Mouse (Mus musculus) CH12.LX (cell line): Measurements from ENCODE around the gene Zfp110. TPM values are rescaled to one million over a fixed set of nuclear protein-coding genes. Genes with fewer than 3 reads are reported as not detected.

Experiments
- DNase-seq: peaks from one replicate; pipeline ENCODE4 v3.0.0-alpha.2; 2013; ENCODE audit errors: extremely low read depth
- H3K27ac ChIP-seq: 2 replicates; pipeline ENCODE4 v1.5.1; 2012; ENCODE audit warnings: low read depth, mild to moderate bottlenecking, control low read depth, moderate library complexity; ENCODE audit not compliant: insufficient read depth
- H3K27me3 ChIP-seq: replicated peaks from 2 replicates; pipeline ENCODE3; 2012; ENCODE audit warnings: inconsistent platforms
- H3K36me3 ChIP-seq, 2 experiments: replicated peaks in 1 of 2; 2 replicates each; pipeline versions ENCODE3 to v1.6.1; 2012; ENCODE audit warnings: inconsistent platforms in 1 of 2, low read length in 1 of 2, mild to moderate bottlenecking in 1 of 2, mixed read lengths in 1 of 2, moderate library complexity in 1 of 2; ENCODE audit not compliant: control insufficient read depth in 1 of 2, insufficient read depth in 1 of 2
- H3K4me1 ChIP-seq, 2 experiments: 2 replicates each; pipeline ENCODE4 v1.6.1; 2012; ENCODE audit warnings: inconsistent platforms in 1 of 2, moderate library complexity in 1 of 2; ENCODE audit not compliant: insufficient read depth in 2 of 2, control insufficient read depth in 1 of 2
- H3K4me2 ChIP-seq: 2 replicates; pipeline ENCODE4 v1.6.1; 2012; ENCODE audit warnings: low read depth, mild to moderate bottlenecking, control low read depth; ENCODE audit not compliant: poor library complexity, insufficient read depth, severe bottlenecking
- H3K4me3 ChIP-seq, 3 experiments: fragments of 150-350 bp in 1 of 3; sonication (generic) in 1 of 3; replicated peaks in 1 of 3; 2 replicates each; pipeline versions ENCODE3 to v1.5.1; 2011 to 2012; ENCODE audit warnings: low read depth in 2 of 3, low read length in 2 of 3, mild to moderate bottlenecking in 2 of 3, moderate library complexity in 2 of 3, control low read depth in 1 of 3, improper control_type of control experiment in 1 of 3, inconsistent platforms in 1 of 3, mixed read lengths in 1 of 3; ENCODE audit not compliant: poor library complexity in 1 of 3
- H3K79me2 ChIP-seq: replicated peaks from 2 replicates; pipeline ENCODE4 v1.6.1; 2012; ENCODE audit warnings: mild to moderate bottlenecking, moderate library complexity; ENCODE audit not compliant: control insufficient read depth, poor library complexity, insufficient read depth, severe bottlenecking; ENCODE audit errors: extremely low read depth
- H3K9ac ChIP-seq: 2 replicates; pipeline ENCODE4 v1.6.1; 2012; ENCODE audit warnings: low read depth, mild to moderate bottlenecking, control low read depth, moderate library complexity; ENCODE audit not compliant: insufficient read depth
- H3K9me3 ChIP-seq: replicated peaks from 2 replicates; pipeline ENCODE3; 2012; ENCODE audit warnings: low read length, inconsistent platforms, mixed read lengths
- CHD2 ChIP-seq: IDR thresholded peaks from 2 replicates; pipeline ENCODE4 v1.6.1; 2011; ENCODE audit warnings: low read length, improper control_type of control experiment
- CTCF ChIP-seq, 2 experiments: IDR thresholded peaks in 1 of 2; conservative IDR thresholded peaks in 1 of 2; 2 replicates each; pipeline ENCODE4 v1.5.1; 2011 to 2012; ENCODE audit warnings: low read depth in 2 of 2, low read length in 2 of 2, improper control_type of control experiment in 1 of 2, inconsistent platforms in 1 of 2, mild to moderate bottlenecking in 1 of 2, moderate library complexity in 1 of 2
- E2F4 ChIP-seq: IDR thresholded peaks from 2 replicates; pipeline ENCODE4 v1.6.1; 2011; ENCODE audit warnings: low read depth, low read length, improper control_type of control experiment; ENCODE audit not compliant: insufficient replicate concordance
- ELF1 ChIP-seq: IDR thresholded peaks from 2 replicates; pipeline ENCODE4 v1.6.1; 2014; ENCODE audit warnings: low read depth, mild to moderate bottlenecking, inconsistent platforms, low read length, improper control_type of control experiment
- EP300 ChIP-seq: IDR thresholded peaks from 2 replicates; pipeline ENCODE4 v1.6.1; 2011; ENCODE audit warnings: low read length, improper control_type of control experiment
- ETS1 ChIP-seq: conservative IDR thresholded peaks from 2 replicates; pipeline ENCODE4 v1.6.1; 2012; ENCODE audit warnings: low read depth, mild to moderate bottlenecking, inconsistent platforms, low read length, improper control_type of control experiment, moderate library complexity
- GABPA ChIP-seq: IDR thresholded peaks from 2 replicates; pipeline ENCODE4 v1.6.1; 2012; ENCODE audit warnings: low read depth, low read length, improper control_type of control experiment, inconsistent platforms; ENCODE audit not compliant: insufficient replicate concordance
- HCFC1 ChIP-seq: IDR thresholded peaks from 2 replicates; pipeline ENCODE4 v1.6.1; 2012; ENCODE audit warnings: low read depth, mild to moderate bottlenecking, inconsistent platforms, low read length, improper control_type of control experiment
- IRF4 ChIP-seq: IDR thresholded peaks from 2 replicates; pipeline ENCODE4 v1.6.1; 2014; ENCODE audit warnings: low read depth, mild to moderate bottlenecking, inconsistent platforms, low read length, improper control_type of control experiment
- JUND ChIP-seq: conservative IDR thresholded peaks from 2 replicates; pipeline ENCODE4 v1.6.1; 2011; ENCODE audit warnings: low read depth, low read length, improper control_type of control experiment
- KAT2A ChIP-seq: IDR thresholded peaks from 2 replicates; pipeline ENCODE4 v1.6.1; 2012; ENCODE audit warnings: low read length, improper control_type of control experiment, inconsistent platforms; ENCODE audit not compliant: insufficient replicate concordance
- MAX ChIP-seq: IDR thresholded peaks from 2 replicates; pipeline ENCODE4 v1.6.1; 2011; ENCODE audit warnings: low read length, improper control_type of control experiment
- MAZ ChIP-seq: IDR thresholded peaks from 2 replicates; pipeline ENCODE4 v1.6.1; 2012; ENCODE audit warnings: low read depth, mild to moderate bottlenecking, inconsistent platforms, low read length, improper control_type of control experiment, moderate library complexity
- MEF2A ChIP-seq: IDR thresholded peaks from 2 replicates; pipeline ENCODE4 v1.6.1; 2014; ENCODE audit warnings: low read depth, mild to moderate bottlenecking, inconsistent platforms, low read length, improper control_type of control experiment, borderline replicate concordance
- MXI1 ChIP-seq: IDR thresholded peaks from 2 replicates; pipeline ENCODE4 v1.6.1; 2011; ENCODE audit warnings: mild to moderate bottlenecking, low read depth, low read length, improper control_type of control experiment
- MYC ChIP-seq: IDR thresholded peaks from 2 replicates; pipeline ENCODE4 v1.6.1; 2011; ENCODE audit warnings: low read depth, mild to moderate bottlenecking, improper control_type of control experiment, low read length
- NRF1 ChIP-seq: IDR thresholded peaks from 2 replicates; pipeline ENCODE4 v1.6.1; 2014; ENCODE audit warnings: low read depth, mild to moderate bottlenecking, inconsistent platforms, low read length, improper control_type of control experiment, moderate library complexity
- PAX5 ChIP-seq: IDR thresholded peaks from 2 replicates; pipeline ENCODE4 v1.6.1; 2012; ENCODE audit warnings: low read length, inconsistent platforms, mixed read lengths
- POLR2A ChIP-seq: IDR thresholded peaks from 2 replicates; pipeline ENCODE4 v1.6.1; 2011; ENCODE audit warnings: low read depth, mild to moderate bottlenecking, improper control_type of control experiment, low read length
- SIN3A ChIP-seq: IDR thresholded peaks from 2 replicates; pipeline ENCODE4 v1.6.1; 2012; ENCODE audit warnings: low read length, improper control_type of control experiment, inconsistent platforms
- TCF12 ChIP-seq: IDR thresholded peaks from 2 replicates; pipeline ENCODE4 v1.6.1; 2014; ENCODE audit warnings: low read depth, mild to moderate bottlenecking, inconsistent platforms, low read length, improper control_type of control experiment
- ZC3H11A ChIP-seq: IDR thresholded peaks from 2 replicates; pipeline ENCODE4 v1.6.1; 2012; ENCODE audit warnings: low read depth, mild to moderate bottlenecking, inconsistent platforms, low read length, improper control_type of control experiment
- dilution Hi-C: fragments of 300-500 bp; cut with MboI; formaldehyde crosslinking; loops from 2 replicates; pipeline ENCODE4 v1.14.3; 2020; ENCODE audit warnings: low sequenced_read_pairs; ENCODE audit not compliant: extremely low pct_unique_long_range_greater_than_20kb, extremely low pct_ligation_motif_present
- in situ Hi-C: fragments of 300-500 bp; cut with MboI; formaldehyde crosslinking; loops from 3 replicates; pipeline ENCODE4 v1.14.3; 2019; ENCODE audit warnings: low sequenced_read_pairs, low pct_ligation_motif_present, low pct_unique_long_range_greater_than_20kb, mixed read lengths
- polyA plus RNA-seq: library from polyadenylated mRNA; unstranded; fragments of >175 nt; gene quantifications from 2 replicates; pipeline ENCODE4 v1.2.1, GENCODE M21; 2012; ENCODE audit warnings: low read depth; ENCODE audit not compliant: insufficient read length
- total RNA-seq, 2 experiments: library from RNA; depleted of rRNA; stranded (reverse); fragments of 300-350 nt in 1 of 2; fragments of >200 nt in 1 of 2; gene quantifications; 2 replicates each; pipeline ENCODE4 v1.2.3; 2012 to 2014

Zfp110 gene
- total and polyA plus RNA-seq, 3 experiments: 14.8 to 29.3 (median 26.6) TPM

- dilution Hi-C loops: no loop called here
- peak; percentile 83 for TF ChIP-seq NRF1
- peak; percentile 59 for TF ChIP-seq MYC
- peak; percentile 80 for TF ChIP-seq MXI1
- TF ChIP-seq TCF12: peak; percentile 66
- peak; percentile 70; the same call in 1 of the 2 replicates for TF ChIP-seq POLR2A
- no peak for TF ChIP-seq EP300
- peak; percentile 77 for TF ChIP-seq ELF1
- no peak for TF ChIP-seq ZC3H11A
- TF ChIP-seq SIN3A: peak; percentile 75
- TF ChIP-seq MAX: peak; percentile 67
- TF ChIP-seq E2F4: no peak
- TF ChIP-seq PAX5: no peak
- peak; percentile 87 for TF ChIP-seq CHD2
- TF ChIP-seq HCFC1: peak; percentile 100
- TF ChIP-seq ETS1: no peak
- peak; percentile 94; the same call in 1 of the 2 replicates for TF ChIP-seq GABPA
- no peak for TF ChIP-seq IRF4
- TF ChIP-seq MEF2A: peak; percentile 42; the same call in 1 of the 2 replicates
- TF ChIP-seq KAT2A: peak; percentile 100
- TF ChIP-seq CTCF (conservative IDR thresholded peaks at IDR 0.05 in 1 of 2, IDR thresholded peaks at IDR 0.05 in 1 of 2; ENCODE audit: low read depth in 2 of 2, low read length in 2 of 2): no peak
- TF ChIP-seq JUND: no peak
- no peak for TF ChIP-seq MAZ
- no peaks in the 10 kb centered on the region for H3K9me3 ChIP-seq
- peaks cover 3 to 19% of the 10 kb centered on the region in 2 experiments for H3K36me3 ChIP-seq
- H3K79me2 ChIP-seq: peaks cover 11% of the 10 kb centered on the region
- peak within 1 kb of the TSS; percentile 16 for H3K9ac ChIP-seq
- H3K4me1 ChIP-seq: peaks cover 5 to 17% of the 10 kb centered on the region in 2 experiments; a peak in 3 of 4 replicates
- peak within 1 kb of the TSS; percentile 30 for H3K4me2 ChIP-seq
- H3K27ac ChIP-seq: no peak within 1 kb of the TSS
- H3K4me3 ChIP-seq: peak within 1 kb of the TSS; percentile 59 to 84 (median 70)
- in situ Hi-C loops: no loop called here
- no peaks in the 10 kb centered on the region for H3K27me3 ChIP-seq
- peak; percentile 96 for DNase-seq
Observed at GRCm38 (mm10) chr7:12897655-12898410, 63.3 kb downstream of the Zfp110 start, which contains the start of gene Zscan22. TSS of gene Zscan22 (plus strand) at chr7:12897815.

Other genes starting within 250 kb of the Zfp110 start
- gene Vmn2r53, start 226.0 kb upstream of the Zfp110 start, total RNA-seq (2012; rRNA removed): not detected in 2 replicates
- not detected in 2 replicates for gene Vmn2r53, start 226.0 kb upstream of the Zfp110 start, total RNA-seq (2014; rRNA removed)
- gene Vmn2r53, start 226.0 kb upstream of the Zfp110 start, polyA plus RNA-seq: 0.01 TPM in 2 replicates
- gene Vmn2r54, start 194.4 kb upstream of the Zfp110 start, total RNA-seq (2012; rRNA removed): not detected in 2 replicates
- gene Vmn2r54, start 194.4 kb upstream of the Zfp110 start, total RNA-seq (2014; rRNA removed): not detected in 2 replicates
- gene Vmn2r54, start 194.4 kb upstream of the Zfp110 start, polyA plus RNA-seq: not detected in 2 replicates
- not detected in 2 replicates for gene Vmn2r55, start 149.8 kb upstream of the Zfp110 start, total RNA-seq (2012; rRNA removed)
- gene Vmn2r55, start 149.8 kb upstream of the Zfp110 start, total RNA-seq (2014; rRNA removed): not detected in 2 replicates
- not detected in 2 replicates for gene Vmn2r55, start 149.8 kb upstream of the Zfp110 start, polyA plus RNA-seq
- not detected in 2 replicates for gene Vmn2r56, start 99.8 kb upstream of the Zfp110 start, total RNA-seq (2012; rRNA removed)
- gene Vmn2r56, start 99.8 kb upstream of the Zfp110 start, total RNA-seq (2014; rRNA removed): not detected in 2 replicates
- not detected in 2 replicates for gene Vmn2r56, start 99.8 kb upstream of the Zfp110 start, polyA plus RNA-seq
- gene Zscan18, start 31.1 kb upstream of the Zfp110 start, total RNA-seq (2012; rRNA removed): 1.6 and 1.8 TPM in 2 replicates
- 0.56 and 1.4 TPM in 2 replicates for gene Zscan18, start 31.1 kb upstream of the Zfp110 start, total RNA-seq (2014; rRNA removed)
- 1.3 and 1.6 TPM in 2 replicates for gene Zscan18, start 31.1 kb upstream of the Zfp110 start, polyA plus RNA-seq
- gene Zfp329, start 15.9 kb upstream of the Zfp110 start, total RNA-seq (2012; rRNA removed): 4.4 and 4.5 TPM in 2 replicates
- gene Zfp329, start 15.9 kb upstream of the Zfp110 start, total RNA-seq (2014; rRNA removed): 3.9 and 7.2 TPM in 2 replicates
- 4.3 and 4.5 TPM in 2 replicates for gene Zfp329, start 15.9 kb upstream of the Zfp110 start, polyA plus RNA-seq
- gene Zfp128, start 46.4 kb downstream of the Zfp110 start, total RNA-seq (2012; rRNA removed): 1.2 and 1.4 TPM in 2 replicates
- 0.96 and 1.2 TPM in 2 replicates for gene Zfp128, start 46.4 kb downstream of the Zfp110 start, total RNA-seq (2014; rRNA removed)
- gene Zfp128, start 46.4 kb downstream of the Zfp110 start, polyA plus RNA-seq: 0.61 and 0.78 TPM in 2 replicates
- gene Zscan22, start 63.1 kb downstream of the Zfp110 start, total RNA-seq (2012; rRNA removed): 3.2 and 4.2 TPM in 2 replicates
- gene Zscan22, start 63.1 kb downstream of the Zfp110 start, total RNA-seq (2014; rRNA removed): 2.8 and 3.3 TPM in 2 replicates
- gene Zscan22, start 63.1 kb downstream of the Zfp110 start, polyA plus RNA-seq: 7.6 and 8.9 TPM in 2 replicates
- 3,671 and 4,026 TPM in 2 replicates for gene Rps5, start 87.5 kb downstream of the Zfp110 start, total RNA-seq (2012; rRNA removed)
- 3,631 and 4,293 TPM in 2 replicates for gene Rps5, start 87.5 kb downstream of the Zfp110 start, total RNA-seq (2014; rRNA removed)
- gene Rps5, start 87.5 kb downstream of the Zfp110 start, polyA plus RNA-seq: 2,088 and 2,166 TPM in 2 replicates
- 1.1 and 1.3 TPM in 2 replicates for gene Rnf225, start 92.7 kb downstream of the Zfp110 start, total RNA-seq (2012; rRNA removed)
- gene Rnf225, start 92.7 kb downstream of the Zfp110 start, total RNA-seq (2014; rRNA removed): 0.89 and 0.90 TPM in 2 replicates
- gene Rnf225, start 92.7 kb downstream of the Zfp110 start, polyA plus RNA-seq: 3.4 and 4.0 TPM in 2 replicates
- 6.4 and 8.7 TPM in 2 replicates for gene Zfp324, start 131.1 kb downstream of the Zfp110 start, total RNA-seq (2012; rRNA removed)
- gene Zfp324, start 131.1 kb downstream of the Zfp110 start, total RNA-seq (2014; rRNA removed): 6.3 and 7.3 TPM in 2 replicates
- 3.8 and 4.2 TPM in 2 replicates for gene Zfp324, start 131.1 kb downstream of the Zfp110 start, polyA plus RNA-seq
- gene Zfp446, start 143.1 kb downstream of the Zfp110 start, total RNA-seq (2012; rRNA removed): 7.5 and 7.8 TPM in 2 replicates
- gene Zfp446, start 143.1 kb downstream of the Zfp110 start, total RNA-seq (2014; rRNA removed): 11.9 and 12.8 TPM in 2 replicates
- 12.5 and 12.9 TPM in 2 replicates for gene Zfp446, start 143.1 kb downstream of the Zfp110 start, polyA plus RNA-seq
- gene Slc27a5, start 163.4 kb downstream of the Zfp110 start, total RNA-seq (2012; rRNA removed): 0.04 TPM in 1 of 2 replicates, not detected in the other
- gene Slc27a5, start 163.4 kb downstream of the Zfp110 start, total RNA-seq (2014; rRNA removed): not detected in 2 replicates
- gene Slc27a5, start 163.4 kb downstream of the Zfp110 start, polyA plus RNA-seq: not detected in 2 replicates
- 500 and 583 TPM in 2 replicates for gene Trim28, start 164.4 kb downstream of the Zfp110 start, total RNA-seq (2012; rRNA removed)
- 495 and 516 TPM in 2 replicates for gene Trim28, start 164.4 kb downstream of the Zfp110 start, total RNA-seq (2014; rRNA removed)
- 728 and 891 TPM in 2 replicates for gene Trim28, start 164.4 kb downstream of the Zfp110 start, polyA plus RNA-seq
- 9.5 and 12.1 TPM in 2 replicates for gene Zbtb45, start 175.3 kb downstream of the Zfp110 start, total RNA-seq (2012; rRNA removed)
- 6.7 and 6.8 TPM in 2 replicates for gene Zbtb45, start 175.3 kb downstream of the Zfp110 start, total RNA-seq (2014; rRNA removed)
- 16.7 and 17.1 TPM in 2 replicates for gene Zbtb45, start 175.3 kb downstream of the Zfp110 start, polyA plus RNA-seq
- gene Chmp2a, start 200.0 kb downstream of the Zfp110 start, total RNA-seq (2012; rRNA removed): 110 and 115 TPM in 2 replicates
- 131 and 141 TPM in 2 replicates for gene Chmp2a, start 200.0 kb downstream of the Zfp110 start, total RNA-seq (2014; rRNA removed)
- 134 and 148 TPM in 2 replicates for gene Chmp2a, start 200.0 kb downstream of the Zfp110 start, polyA plus RNA-seq
- gene Ube2m, start 203.5 kb downstream of the Zfp110 start, total RNA-seq (2012; rRNA removed): 134 and 156 TPM in 2 replicates
- gene Ube2m, start 203.5 kb downstream of the Zfp110 start, total RNA-seq (2014; rRNA removed): 227 and 244 TPM in 2 replicates
- gene Ube2m, start 203.5 kb downstream of the Zfp110 start, polyA plus RNA-seq: 215 and 272 TPM in 2 replicates
- gene Mzf1, start 220.0 kb downstream of the Zfp110 start, total RNA-seq (2012; rRNA removed): 0.46 and 0.55 TPM in 2 replicates
- 0.31 and 0.34 TPM in 2 replicates for gene Mzf1, start 220.0 kb downstream of the Zfp110 start, total RNA-seq (2014; rRNA removed)
- 0.50 and 0.68 TPM in 2 replicates for gene Mzf1, start 220.0 kb downstream of the Zfp110 start, polyA plus RNA-seq